Mouse (Mus musculus) heart, postnatal 25 days (tissue): ENCODE results near the gene Tom1l1. TPM values are rescaled to one million over a fixed set of nuclear protein-coding genes. Genes with fewer than 3 reads are reported as not detected.

Experiments used
- DNase-seq: peaks from one replicate; pipeline ENCODE4 v3.0.0; 2022; ENCODE audit warnings: low spot score
- intact Hi-C: fragments of 180-260 bp; cut with DNase I; formaldehyde crosslinking; loops from one replicate; pipeline ENCODE4 v1.15.1; 2025
- total RNA-seq, 2 experiments: library from RNA; stranded (reverse); gene quantifications; 2 replicates each; pipeline ENCODE4 v1.2.3; 2021

Gene Tom1l1
- total RNA-seq, 2 experiments from 2014 or later: 15.1 to 19.8 TPM

DNA sequence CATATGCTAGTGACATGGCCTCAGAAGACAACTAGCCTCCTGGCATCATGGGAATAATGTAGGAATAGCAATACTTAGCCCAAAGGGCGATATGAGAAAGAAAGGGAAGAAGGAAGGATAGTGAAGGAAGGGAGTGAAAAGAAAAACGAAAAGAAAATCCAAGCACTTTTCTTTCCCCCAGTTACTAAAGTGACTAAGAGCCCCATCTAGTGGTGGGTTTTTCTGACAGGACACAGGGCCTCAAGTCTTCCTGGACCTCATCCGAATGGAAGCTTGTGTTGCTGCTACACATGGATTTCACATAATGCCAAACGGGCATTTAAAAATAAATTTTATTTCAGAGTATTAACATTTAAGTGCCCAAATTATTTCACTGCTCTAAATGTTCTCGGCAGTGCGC lies 64.7 kb downstream of the Tom1l1 start:
- intact Hi-C loops: no loop called here
- DNase-seq: no peak

DNA sequence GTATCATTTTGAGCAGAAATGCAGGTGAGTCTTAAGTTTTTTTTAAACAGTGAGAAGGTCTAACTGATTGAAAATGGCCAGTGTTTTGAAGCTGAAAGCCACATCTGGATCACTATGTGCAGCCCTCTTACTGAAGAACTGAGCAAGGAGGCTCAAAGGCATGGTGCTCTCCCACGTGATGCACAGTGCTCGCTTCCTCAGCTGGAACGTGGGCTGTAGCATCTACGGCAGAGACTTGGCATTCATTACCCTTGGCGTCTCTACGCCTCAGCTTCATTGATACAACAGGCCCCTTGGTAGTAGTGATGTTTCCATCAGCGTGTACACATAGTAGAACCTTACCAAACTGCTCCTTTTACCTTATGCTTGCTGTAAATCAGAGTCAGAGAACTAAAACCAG lies 65.7 kb downstream of the Tom1l1 start:
- intact Hi-C loops: no loop called here
- DNase-seq: no peak

DNA sequence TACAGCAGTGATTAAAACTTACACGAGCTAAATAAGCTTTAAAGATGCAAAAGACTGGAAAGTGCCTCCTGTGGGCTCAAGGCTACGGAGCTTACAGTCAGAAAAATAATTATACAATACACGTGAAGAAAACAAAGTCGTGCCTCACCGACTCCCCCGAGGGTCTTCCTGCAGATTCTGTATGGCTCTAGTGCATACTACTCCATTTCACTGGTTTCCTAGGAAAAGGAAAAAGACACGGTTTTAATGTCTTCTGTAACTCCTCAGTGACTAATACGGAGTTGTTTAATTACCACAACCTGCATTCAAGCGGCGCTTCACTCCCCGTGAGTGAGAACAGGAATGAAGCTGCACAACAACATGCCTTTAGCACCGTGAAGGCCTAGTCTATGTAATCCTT lies 66.1 kb downstream of the Tom1l1 start:
- DNase-seq: no peak
- intact Hi-C loops: no loop called here

DNA sequence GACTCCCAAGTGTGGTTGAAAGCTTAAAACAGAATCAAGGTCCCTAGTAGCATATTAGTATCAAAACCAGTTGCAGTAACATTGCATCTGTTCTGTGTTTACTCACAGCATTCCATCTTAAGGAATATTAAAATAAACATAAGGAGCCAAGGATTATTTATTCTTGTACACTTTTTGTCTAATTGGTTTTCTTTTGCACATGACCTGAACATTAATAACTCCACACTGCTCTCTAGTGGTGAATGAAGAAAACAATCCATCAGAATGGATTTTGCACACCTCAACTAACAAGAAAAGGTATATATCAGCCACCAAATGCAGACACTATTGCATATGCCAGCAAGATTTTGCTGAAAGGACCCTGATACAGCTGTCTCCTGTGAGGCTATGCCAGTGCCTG lies 71.7 kb downstream of the Tom1l1 start:
- intact Hi-C loops: loop anchor here (2.0 to 5.0 kb wide), 3 partner anchors 199 to 629 kb away; no protein-coding TSS in a partner anchor
- no peak for DNase-seq

DNA sequence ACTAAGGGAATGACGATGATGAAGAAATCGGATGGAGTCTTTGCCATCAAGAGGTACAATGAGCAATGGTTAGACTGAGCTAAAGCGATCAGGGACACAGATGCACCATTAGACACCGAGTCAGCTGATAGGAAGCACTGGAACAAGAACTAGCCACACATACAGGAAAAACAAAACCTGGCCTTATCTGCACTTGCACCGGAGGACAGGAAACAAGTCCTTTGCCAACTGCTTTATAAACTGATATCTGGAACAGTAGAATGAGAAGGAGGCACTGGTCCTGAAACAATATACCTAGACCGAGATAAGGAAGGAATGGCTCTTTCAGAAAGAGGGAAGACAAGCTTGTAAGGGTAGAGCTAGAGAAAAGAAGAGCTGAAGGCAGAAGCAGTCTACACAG lies 73.4 kb downstream of the Tom1l1 start:
- intact Hi-C loops: loop anchor here (5.0 kb wide), 2 partner anchors 197 to 627 kb away; no protein-coding TSS in a partner anchor
- no peak for DNase-seq

DNA sequence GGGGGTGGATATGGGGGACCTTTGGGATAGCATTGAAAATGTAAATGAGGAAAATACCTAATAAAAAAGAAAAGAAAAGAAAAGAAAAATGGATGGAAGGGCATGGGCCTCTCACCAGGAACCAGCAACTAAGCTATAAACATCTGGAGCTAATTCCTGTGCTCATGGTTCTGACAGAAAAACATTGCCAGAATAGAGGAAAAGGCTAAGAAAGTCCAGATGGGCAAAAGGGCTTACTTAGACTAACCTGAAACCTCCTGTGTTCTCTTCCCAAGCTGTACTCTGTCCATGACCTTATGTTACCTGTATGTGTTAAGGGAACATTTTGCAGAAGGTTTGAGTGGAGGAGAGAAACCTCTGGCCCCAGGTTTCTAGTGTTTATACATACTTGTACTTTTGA lies 76.0 kb downstream of the Tom1l1 start:
- intact Hi-C loops: no loop called here
- no peak for DNase-seq

DNA sequence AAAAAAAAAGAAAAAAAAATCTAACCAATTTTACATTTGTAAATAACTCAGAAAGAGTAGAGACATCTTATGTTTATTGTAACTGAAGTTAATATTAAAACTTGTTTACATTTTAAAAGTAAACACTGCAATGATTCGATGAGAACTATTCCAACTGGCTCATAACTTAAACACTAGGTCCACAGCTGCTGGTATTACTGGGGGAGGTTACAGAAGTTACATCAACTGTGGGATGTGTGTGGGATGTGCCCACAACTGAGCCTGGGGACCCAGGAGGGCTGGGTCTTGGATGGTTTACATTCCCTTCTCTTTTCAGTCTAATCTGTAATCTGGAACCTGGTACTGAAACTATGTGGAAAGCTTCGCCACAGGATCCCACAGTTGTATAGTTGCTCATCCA lies 85.1 kb downstream of the Tom1l1 start:
- DNase-seq: no peak
- intact Hi-C loops: no loop called here

DNA sequence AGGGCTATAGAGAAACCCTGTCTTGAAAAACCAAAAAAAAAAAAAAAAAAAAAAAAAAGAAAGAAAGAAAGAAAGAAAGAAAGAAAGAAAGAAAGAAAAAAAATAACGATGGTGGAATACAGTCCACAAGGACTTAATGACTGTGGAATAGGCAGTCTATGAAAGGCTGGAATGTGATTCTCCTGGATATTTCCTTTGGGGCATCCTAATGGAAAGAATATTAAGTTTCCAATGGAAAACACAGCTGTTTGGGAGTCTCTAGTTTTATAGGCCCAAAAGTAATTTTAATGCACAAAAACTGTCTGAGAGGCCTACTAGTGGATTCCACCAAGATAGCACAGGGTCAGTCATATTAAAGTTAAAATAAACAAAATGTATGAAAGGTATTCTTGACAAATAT lies 92.3 kb downstream of the Tom1l1 start:
- DNase-seq: no peak
- intact Hi-C loops: no loop called here

Other genes starting within 250 kb of the Tom1l1 start
- gene Stxbp4, start 50.3 kb downstream of the Tom1l1 start, total RNA-seq: 1 to 10 TPM; 5.0 to 5.8 TPM
- 10 to 100 TPM; 24.7 to 25.5 TPM for gene Cox11, start 50.2 kb downstream of the Tom1l1 start, total RNA-seq